ENCODE assay signal across 26 mouse cellular contexts in the genomic region with DNA sequence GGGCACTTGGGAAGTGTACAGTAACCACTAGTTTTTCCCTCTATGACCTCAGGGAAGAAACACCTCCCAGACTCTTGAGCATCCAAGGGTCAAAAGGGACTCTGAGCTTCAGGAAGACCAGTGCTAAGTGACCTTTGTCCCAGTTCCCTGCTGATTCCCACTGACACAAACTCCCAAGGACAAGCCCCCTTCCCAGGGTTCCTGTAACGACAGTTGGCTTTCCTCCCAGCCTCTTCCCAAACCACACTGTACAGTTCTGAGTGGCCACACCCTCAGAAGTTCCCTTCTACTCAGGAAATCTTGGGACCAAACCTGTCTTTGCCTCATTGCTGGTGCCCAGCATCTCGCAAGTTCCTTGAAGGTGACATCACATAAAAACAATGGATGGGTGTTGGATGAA. TPM values are rescaled to one million over a fixed set of nuclear protein-coding genes. Genes with fewer than 3 reads are reported as not detected.
DNase-seq lines count a peak whose midpoint lies in the region; ATAC-seq and TF ChIP-seq lines count a peak whose summit lies in the region.
"Had no signal": no experiment of that assay in that cellular context is flagged by ENCODE, and none has a peak within 500 bp of the region (broad histone marks: within the 10 kb centered on the region; RNA-seq: fewer than 3 reads in every experiment).

No protein-coding gene starts in this region.

- WGBS in kidney, adult 2 months = 45% methylated on average over 2 of the region's 2 CpGs
- WGBS in lung, embryonic 14.5 days = 53% methylated on average over 2 of the region's 2 CpGs
- 70% methylated on average over 2 of the region's 2 CpGs for WGBS in stomach, embryonic 16.5 days

- peaks cover 78% of the 10 kb centered on the region for H3K4me1 ChIP-seq in kidney, adult 2 months (ENCODE audit: control insufficient read depth, insufficient read depth, low read length)
- H3K4me1 ChIP-seq in lung, embryonic 14.5 days (ENCODE audit: insufficient read depth) = peaks cover 41% of the 10 kb centered on the region
- H3K4me1 ChIP-seq in brown adipose tissue, adult 24 weeks (ENCODE audit: control insufficient read depth, insufficient read depth, insufficient read length, low read length) = peaks cover 31% of the 10 kb centered on the region
- H3K4me1 ChIP-seq in stomach, embryonic 16.5 days (ENCODE audit: control insufficient read depth, insufficient read depth, low read length) = peaks cover 69% of the 10 kb centered on the region

- no peak overlapping the region for H3K9ac ChIP-seq in lung, embryonic 14.5 days
- no peak overlapping the region for H3K9ac ChIP-seq in stomach, embryonic 16.5 days (ENCODE audit: low read length)
- H3K9ac ChIP-seq: forebrain, embryonic 13.5 days; forebrain, postnatal 0 days; heart, embryonic 15.5 days; hindbrain, embryonic 14.5 days had no signal

- H3K27me3 ChIP-seq in kidney, adult 2 months (replicated peaks; ENCODE audit: control insufficient read depth, insufficient read depth, low read length) = no peaks in the 10 kb centered on the region
- H3K27me3 ChIP-seq in lung, embryonic 14.5 days (ENCODE audit: insufficient read depth, low read length) = 0 out of 2 replicates have a peak, but pooled peaks cover 14% of the 10 kb centered on the region
- no peaks in the 10 kb centered on the region for H3K27me3 ChIP-seq in stomach, embryonic 16.5 days (ENCODE audit: control insufficient read depth, insufficient read depth, low read length)

- no peak for TF ChIP-seq CTCF in kidney, adult 2 months (conservative IDR thresholded peaks at IDR 0.05; ENCODE audit: insufficient read depth, insufficient read length, low read depth, low read length)
- no peak for TF ChIP-seq CTCF in lung, embryonic 14.5 days (IDR thresholded peaks at IDR 0.05; ENCODE audit: low read depth)

- TF ChIP-seq POLR2A in kidney, adult 2 months (IDR thresholded peaks at IDR 0.05; ENCODE audit: low read depth, low read length) = no peak

- no peaks in the 10 kb centered on the region for H3K36me3 ChIP-seq in kidney, adult 2 months (ENCODE audit: control insufficient read depth, insufficient read depth, low read length)
- H3K36me3 ChIP-seq in lung, embryonic 14.5 days (ENCODE audit: insufficient read depth) = no peaks in the 10 kb centered on the region
- no peaks in the 10 kb centered on the region for H3K36me3 ChIP-seq in stomach, embryonic 16.5 days (ENCODE audit: control insufficient read depth, insufficient read depth, low read length)
- H3K36me3 ChIP-seq: G1E; heart, embryonic 15.5 days had no signal

- no peak for ATAC-seq in lung, embryonic 14.5 days (ENCODE audit: insufficient read depth)
- no peak for ATAC-seq in stomach, embryonic 16.5 days (ENCODE audit: insufficient read depth, low FRiP score)
- ATAC-seq: CD4-positive, CD25-positive, alpha-beta regulatory T cell, adult 4 months; forebrain, embryonic 13.5 days; forebrain, postnatal 0 days had no signal

- H3K4me3 ChIP-seq in kidney, adult 2 months (ENCODE audit: insufficient read depth, low read depth, low read length) = no peak overlapping the region
- no peak overlapping the region for H3K4me3 ChIP-seq in lung, embryonic 14.5 days (ENCODE audit: low read depth, low read length)
- H3K4me3 ChIP-seq in brown adipose tissue, adult 24 weeks (ENCODE audit: insufficient read depth, low read depth, low read length) = no peak overlapping the region
- H3K4me3 ChIP-seq in stomach, embryonic 16.5 days (replicated peaks; ENCODE audit: low read length) = no peak overlapping the region
- H3K4me3 ChIP-seq: embryonic facial prominence, embryonic 10.5 days; forebrain, embryonic 13.5 days; gastrocnemius, adult 2 months; heart, embryonic 15.5 days; hindbrain, embryonic 10.5 days had no signal

- peak; percentile 63 for DNase-seq in kidney, adult 2 months
- DNase-seq in kidney, adult 11 months = no peak
- peak; percentile 31 for DNase-seq in lung, embryonic 14.5 days
- no peak for DNase-seq in lung, adult 18-20 months
- no peak for DNase-seq in Muller cell, postnatal 12 days (ENCODE audit: inconsistent ontology term)
- DNase-seq: adrenal gland, postnatal 10 days; B cell, adult 2 months; cerebellum, adult 11-12 months; cerebellum, adult 9-10 months; cerebellum, postnatal 25 days; forebrain, postnatal 0 days; gastrocnemius, adult 2 months; gastrocnemius, postnatal 25 days had no signal

- no peak overlapping the region for H3K4me2 ChIP-seq in lung, embryonic 14.5 days
- no peak overlapping the region for H3K4me2 ChIP-seq in stomach, embryonic 16.5 days (ENCODE audit: low read depth, low read length)
- H3K4me2 ChIP-seq: forebrain, embryonic 13.5 days; heart, embryonic 11.5 days; heart, embryonic 15.5 days; hindbrain, embryonic 14.5 days had no signal

- 0 out of 2 replicates have a peak overlapping the region, but pooled peaks have one; percentile 10 for H3K27ac ChIP-seq in kidney, adult 2 months (ENCODE audit: insufficient read depth, low read depth, low read length)
- H3K27ac ChIP-seq in lung, embryonic 14.5 days (ENCODE audit: low read depth) = no peak overlapping the region
- peak overlapping the region; percentile 60 for H3K27ac ChIP-seq in brown adipose tissue, adult 24 weeks (replicated peaks; ENCODE audit: low read depth, low read length)
- peak overlapping the region; percentile 15; the same call in 1 of the 2 replicates for H3K27ac ChIP-seq in stomach, embryonic 16.5 days (ENCODE audit: low read length)
- H3K27ac ChIP-seq: embryonic facial prominence, embryonic 10.5 days; forebrain, embryonic 13.5 days; gastrocnemius, adult 2 months; heart, embryonic 15.5 days; hindbrain, embryonic 14.5 days had no signal

- H3K9me3 ChIP-seq in lung, embryonic 14.5 days (ENCODE audit: low read depth, low read length) = no peaks in the 10 kb centered on the region
- H3K9me3 ChIP-seq in stomach, embryonic 16.5 days (replicated peaks; ENCODE audit: control insufficient read depth, low read length) = no peaks in the 10 kb centered on the region
- H3K9me3 ChIP-seq: embryonic facial prominence, embryonic 10.5 days; forebrain, embryonic 13.5 days; heart, embryonic 15.5 days; hindbrain, embryonic 10.5 days had no signal

RNA-seq across cellular contexts. Expression of a gene that starts 5.6 kb away (rescaled TPM):
- 8.6 and 9.6 TPM in 2 replicates for polyA plus RNA-seq in kidney, adult 2 months (2012; rRNA removed)
- polyA plus RNA-seq in lung, embryonic 14.5 days (2014; fragmentation: Nextera tagmentation; extraction: Ambion mirVana) = 0.26 and 0.34 TPM in 2 replicates
- 2.9 and 3.0 TPM in 2 replicates for polyA plus RNA-seq in brown adipose tissue, adult 24 weeks (2012; ENCODE audit: insufficient read depth, insufficient read length, missing spikeins)
- polyA plus RNA-seq in stomach, embryonic 16.5 days (2015; fragmentation: Nextera tagmentation; extraction: Ambion mirVana) = 0.05 and 0.10 TPM in 2 replicates
- polyA plus RNA-seq: CD4-positive, CD25-positive, alpha-beta regulatory T cell, adult 4 months; forebrain, embryonic 13.5 days; G1E had no signal

RNA-seq across cellular contexts. Expression of a gene that starts 25.5 kb away (rescaled TPM):
- 0.23 TPM in 1 of 2 replicates, not detected in the other for polyA plus RNA-seq in kidney, adult 2 months (2012; rRNA removed)
- not detected in 2 replicates for polyA plus RNA-seq in lung, embryonic 14.5 days (2014; fragmentation: Nextera tagmentation; extraction: Ambion mirVana)
- not detected in 2 replicates for polyA plus RNA-seq in brown adipose tissue, adult 24 weeks (2012; ENCODE audit: insufficient read depth, insufficient read length, missing spikeins)
- not detected in 2 replicates for polyA plus RNA-seq in stomach, embryonic 16.5 days (2015; fragmentation: Nextera tagmentation; extraction: Ambion mirVana)
- polyA plus RNA-seq: brain, embryonic 14.5 days; CD4-positive, CD25-positive, alpha-beta regulatory T cell, adult 4 months; cortical plate, adult 2 months; embryonic facial prominence, embryonic 10.5 days; embryonic facial prominence, embryonic 14.5 days; forebrain, embryonic 13.5 days; forebrain, postnatal 0 days; G1E; heart, embryonic 11.5 days; heart, embryonic 15.5 days; hindbrain, embryonic 10.5 days; hindbrain, embryonic 14.5 days had no signal

RNA-seq across cellular contexts. Expression of a gene that starts 42.8 kb away (rescaled TPM):
- polyA plus RNA-seq in kidney, adult 2 months (2012; rRNA removed) = not detected in 2 replicates
- not detected in 2 replicates for polyA plus RNA-seq in lung, embryonic 14.5 days (2014; fragmentation: Nextera tagmentation; extraction: Ambion mirVana)
- not detected in 2 replicates for polyA plus RNA-seq in brown adipose tissue, adult 24 weeks (2012; ENCODE audit: insufficient read depth, insufficient read length, missing spikeins)
- polyA plus RNA-seq in stomach, embryonic 16.5 days (2015; fragmentation: Nextera tagmentation; extraction: Ambion mirVana) = not detected in 2 replicates
- polyA plus RNA-seq: brain, embryonic 14.5 days; CD4-positive, CD25-positive, alpha-beta regulatory T cell, adult 4 months; cortical plate, adult 2 months; embryonic facial prominence, embryonic 10.5 days; embryonic facial prominence, embryonic 14.5 days; forebrain, embryonic 13.5 days; forebrain, postnatal 0 days; G1E; heart, embryonic 11.5 days; heart, embryonic 15.5 days; hindbrain, embryonic 10.5 days; hindbrain, embryonic 14.5 days had no signal

RNA-seq across cellular contexts. Expression of a gene that starts 55.6 kb away (rescaled TPM):
- polyA plus RNA-seq in kidney, adult 2 months (2012; rRNA removed) = 33.4 and 34.1 TPM in 2 replicates
- polyA plus RNA-seq in lung, embryonic 14.5 days (2014; fragmentation: Nextera tagmentation; extraction: Ambion mirVana) = 34.4 and 39.0 TPM in 2 replicates
- 9.4 and 13.7 TPM in 2 replicates for polyA plus RNA-seq in brown adipose tissue, adult 24 weeks (2012; ENCODE audit: insufficient read depth, insufficient read length, missing spikeins)
- 34.9 and 39.3 TPM in 2 replicates for polyA plus RNA-seq in stomach, embryonic 16.5 days (2015; fragmentation: Nextera tagmentation; extraction: Ambion mirVana)

Comparison
In these comparisons a context has a peak if more than half of its experiments do, and no peak if none do; other contexts are left out.
1. DNase-seq: peak in kidney, adult 2 months (single experiment) and lung, embryonic 14.5 days (single experiment); none in kidney, adult 11 months (single experiment), lung, adult 18-20 months (0 of 2) and Muller cell, postnatal 12 days (single experiment).